Mouse (Mus musculus): ENCODE results near the gene Suclg2. TPM values are rescaled to one million over a fixed set of nuclear protein-coding genes. Genes with fewer than 3 reads are reported as not detected.

Gene Suclg2
- polyA plus RNA-seq (2015; fragmentation: Nextera tagmentation; extraction: Ambion mirVana) = 104 and 105 TPM in 2 replicates

DNA sequence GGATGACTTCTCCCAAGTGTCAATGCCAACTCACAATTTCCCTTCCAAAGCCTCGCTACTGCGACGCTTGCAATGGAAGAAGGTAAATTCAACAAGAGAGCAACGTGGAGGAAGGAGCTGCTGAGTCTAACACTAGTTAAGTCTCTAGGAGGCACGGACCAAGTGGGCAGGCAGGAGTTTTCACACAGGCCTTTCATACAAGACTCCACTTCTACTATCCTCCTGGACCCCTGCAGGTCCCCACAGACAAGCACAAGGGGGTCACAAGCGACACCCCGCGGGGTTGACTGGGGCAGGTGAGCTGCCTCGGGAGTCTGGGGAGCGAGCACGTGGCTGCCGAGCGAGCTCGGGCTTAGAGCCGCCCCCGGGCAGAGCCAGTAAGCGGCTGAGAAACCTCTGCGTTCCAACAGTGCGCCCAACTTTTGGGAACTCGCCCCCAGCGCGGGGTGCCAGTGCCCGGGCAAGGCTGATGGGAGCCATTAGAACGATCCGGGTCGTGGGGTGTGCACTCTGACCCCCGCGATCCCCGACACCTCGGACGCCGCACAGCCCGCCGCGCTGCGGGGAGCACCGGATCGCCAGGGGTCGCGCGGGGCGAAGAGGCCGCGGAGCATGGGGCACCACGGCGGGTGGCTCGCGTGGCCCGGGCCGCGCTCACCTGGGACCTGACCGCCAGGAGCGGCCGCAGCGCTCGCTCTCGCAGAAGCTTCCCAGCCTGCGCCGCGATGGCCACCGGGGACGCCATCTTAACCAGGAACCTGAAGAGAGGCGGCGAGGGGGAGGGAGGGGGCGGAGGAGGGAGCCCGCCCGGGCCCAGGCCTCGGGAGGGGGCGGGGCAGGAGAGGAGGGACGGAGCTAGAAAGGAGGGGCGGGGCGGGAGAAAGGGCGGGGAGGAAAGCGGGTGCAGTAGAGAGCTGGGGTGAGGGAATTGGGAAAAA, at the start of gene Suclg2:
Gene Suclg2, minus strand, starts transcription at position 770 of the 938 bp plus-strand sequence.
- no peaks in the 10 kb centered on the region for H3K9me3 ChIP-seq (replicated peaks; ENCODE audit: control insufficient read depth, low read length)
- peak within 1 kb of the TSS; percentile 79 for H3K4me3 ChIP-seq (ENCODE audit: low read length)
- H3K36me3 ChIP-seq (ENCODE audit: control insufficient read depth, insufficient read depth) = no peaks in the 10 kb centered on the region
- H3K27ac ChIP-seq (ENCODE audit: low read length) = peak within 1 kb of the TSS; percentile 64
- peaks cover 18% of the 10 kb centered on the region for H3K4me1 ChIP-seq (ENCODE audit: control insufficient read depth, insufficient read depth, low read length)
- ATAC-seq (replicated peaks; ENCODE audit: extremely low read depth, insufficient read depth, low FRiP score) = peak; percentile 94
- no peaks in the 10 kb centered on the region for H3K27me3 ChIP-seq (ENCODE audit: control insufficient read depth, insufficient read depth, low read length)
- peak within 1 kb of the TSS; percentile 90 for H3K9ac ChIP-seq (ENCODE audit: low read length)
- WGBS = under 1% methylated on average over 64 of the region's 74 CpGs
- H3K4me2 ChIP-seq (ENCODE audit: low read depth, low read length) = peak within 1 kb of the TSS; percentile 95

DNA sequence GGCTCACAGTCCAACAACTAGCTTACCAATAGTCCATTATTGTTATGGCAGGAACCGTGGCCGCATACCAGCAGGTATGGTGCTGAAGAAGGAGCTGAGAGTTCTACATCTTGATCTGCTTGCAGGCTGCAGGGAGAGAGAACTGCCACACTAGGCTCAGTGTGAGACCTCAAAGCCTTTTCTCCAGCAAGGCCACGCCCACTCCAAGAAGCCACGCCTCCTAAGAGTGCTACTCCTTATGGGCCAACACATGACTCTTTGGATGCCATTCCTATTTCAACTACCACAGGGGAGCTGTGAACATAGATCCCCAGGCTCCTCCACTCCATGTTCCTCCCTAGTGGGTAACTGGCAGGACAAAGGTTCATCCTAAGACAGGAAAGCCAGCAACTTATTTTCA, 48.0 kb upstream of the Suclg2 start:
- H3K27ac ChIP-seq (ENCODE audit: low read length) = no peak overlapping the region
- H3K9ac ChIP-seq (ENCODE audit: low read length) = no peak overlapping the region
- 70% methylated on average over 4 of the region's 4 CpGs for WGBS
- H3K4me3 ChIP-seq (ENCODE audit: low read length) = no peak overlapping the region
- H3K4me2 ChIP-seq (ENCODE audit: low read depth, low read length) = no peak overlapping the region
- H3K9me3 ChIP-seq (replicated peaks; ENCODE audit: control insufficient read depth, low read length) = no peaks in the 10 kb centered on the region
- no peaks in the 10 kb centered on the region for H3K4me1 ChIP-seq (ENCODE audit: control insufficient read depth, insufficient read depth, low read length)
- no peaks in the 10 kb centered on the region for H3K36me3 ChIP-seq (ENCODE audit: control insufficient read depth, insufficient read depth)
- no peak for ATAC-seq (replicated peaks; ENCODE audit: extremely low read depth, insufficient read depth, low FRiP score)
- H3K27me3 ChIP-seq (ENCODE audit: control insufficient read depth, insufficient read depth, low read length) = no peaks in the 10 kb centered on the region

- H3K27me3 ChIP-seq (ENCODE audit: control insufficient read depth, insufficient read depth, low read length) = no peaks in the 10 kb centered on the region
- no peak for ATAC-seq (replicated peaks; ENCODE audit: extremely low read depth, insufficient read depth, low FRiP score)
- H3K4me1 ChIP-seq (ENCODE audit: control insufficient read depth, insufficient read depth, low read length) = no peaks in the 10 kb centered on the region
- H3K27ac ChIP-seq (ENCODE audit: low read length) = no peak overlapping the region
- H3K4me2 ChIP-seq (ENCODE audit: low read depth, low read length) = no peak overlapping the region
- H3K9ac ChIP-seq (ENCODE audit: low read length) = no peak overlapping the region
- 75% methylated on average over 10 of the region's 10 CpGs for WGBS
- H3K4me3 ChIP-seq (ENCODE audit: low read length) = no peak overlapping the region
- H3K36me3 ChIP-seq (ENCODE audit: control insufficient read depth, insufficient read depth) = no peaks in the 10 kb centered on the region
- H3K9me3 ChIP-seq (replicated peaks; ENCODE audit: control insufficient read depth, low read length) = no peaks in the 10 kb centered on the region
Observed at GRCm38 (mm10) chr6:95759558-95760172, 41.1 kb upstream of the Suclg2 start.

- H3K9me3 ChIP-seq (replicated peaks; ENCODE audit: control insufficient read depth, low read length) = no peaks in the 10 kb centered on the region
- no peak for ATAC-seq (replicated peaks; ENCODE audit: extremely low read depth, insufficient read depth, low FRiP score)
- H3K4me3 ChIP-seq (ENCODE audit: low read length) = no peak overlapping the region
- H3K27ac ChIP-seq (ENCODE audit: low read length) = no peak overlapping the region
- H3K4me2 ChIP-seq (ENCODE audit: low read depth, low read length) = no peak overlapping the region
- WGBS = 68% methylated on average over 4 of the region's 4 CpGs
- H3K36me3 ChIP-seq (ENCODE audit: control insufficient read depth, insufficient read depth) = no peaks in the 10 kb centered on the region
- H3K9ac ChIP-seq (ENCODE audit: low read length) = no peak overlapping the region
- no peaks in the 10 kb centered on the region for H3K4me1 ChIP-seq (ENCODE audit: control insufficient read depth, insufficient read depth, low read length)
- no peaks in the 10 kb centered on the region for H3K27me3 ChIP-seq (ENCODE audit: control insufficient read depth, insufficient read depth, low read length)
Observed at GRCm38 (mm10) chr6:95742378-95742777, 23.8 kb upstream of the Suclg2 start.

DNA sequence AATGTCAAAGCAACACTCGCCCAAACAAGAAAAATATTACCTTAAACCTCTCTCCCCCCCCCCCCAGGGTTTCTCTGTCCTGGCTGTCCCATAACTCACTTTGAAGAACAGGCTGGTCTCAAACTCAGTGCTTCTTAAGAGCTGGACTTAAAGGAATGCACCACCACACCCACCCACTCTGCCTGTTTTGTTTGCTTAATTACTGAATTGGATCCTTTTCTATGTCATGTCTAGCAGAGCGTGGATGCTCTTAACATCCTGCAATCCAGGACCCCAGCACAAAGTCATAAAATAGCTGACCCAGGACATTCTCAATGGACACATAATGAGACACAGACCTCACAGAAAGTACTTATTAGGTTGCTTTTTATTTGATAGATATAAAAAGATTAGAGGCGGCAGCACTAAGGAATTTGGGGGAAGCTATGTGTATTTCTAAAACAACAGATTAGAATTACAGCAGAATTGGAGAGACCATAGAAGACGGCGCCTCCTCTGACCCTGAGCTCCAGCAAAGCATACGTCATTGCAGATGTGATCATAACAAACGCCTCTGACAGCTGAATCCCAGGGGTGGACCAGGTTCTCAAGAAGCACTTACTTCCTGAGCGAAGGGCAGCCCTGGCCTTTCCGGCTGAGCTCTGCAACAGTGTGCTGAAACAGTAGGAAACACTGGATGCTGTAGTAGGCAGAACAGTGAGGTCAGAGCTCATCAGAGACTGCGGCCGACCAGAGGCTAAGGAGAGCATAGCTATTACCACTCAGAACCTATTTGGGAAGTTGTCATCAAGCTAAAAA, 13.2 kb upstream of the Suclg2 start:
- H3K4me1 ChIP-seq (ENCODE audit: control insufficient read depth, insufficient read depth, low read length) = no peaks in the 10 kb centered on the region
- H3K36me3 ChIP-seq (ENCODE audit: control insufficient read depth, insufficient read depth) = no peaks in the 10 kb centered on the region
- no peak overlapping the region for H3K9ac ChIP-seq (ENCODE audit: low read length)
- 57% methylated on average over 11 of the region's 11 CpGs for WGBS
- no peak overlapping the region for H3K4me2 ChIP-seq (ENCODE audit: low read depth, low read length)
- H3K9me3 ChIP-seq (replicated peaks; ENCODE audit: control insufficient read depth, low read length) = 0 out of 2 replicates have a peak, but pooled peaks cover 2% of the 10 kb centered on the region
- H3K4me3 ChIP-seq (ENCODE audit: low read length) = no peak overlapping the region
- H3K27ac ChIP-seq (ENCODE audit: low read length) = no peak overlapping the region
- no peaks in the 10 kb centered on the region for H3K27me3 ChIP-seq (ENCODE audit: control insufficient read depth, insufficient read depth, low read length)
- no peak for ATAC-seq (replicated peaks; ENCODE audit: extremely low read depth, insufficient read depth, low FRiP score)

DNA sequence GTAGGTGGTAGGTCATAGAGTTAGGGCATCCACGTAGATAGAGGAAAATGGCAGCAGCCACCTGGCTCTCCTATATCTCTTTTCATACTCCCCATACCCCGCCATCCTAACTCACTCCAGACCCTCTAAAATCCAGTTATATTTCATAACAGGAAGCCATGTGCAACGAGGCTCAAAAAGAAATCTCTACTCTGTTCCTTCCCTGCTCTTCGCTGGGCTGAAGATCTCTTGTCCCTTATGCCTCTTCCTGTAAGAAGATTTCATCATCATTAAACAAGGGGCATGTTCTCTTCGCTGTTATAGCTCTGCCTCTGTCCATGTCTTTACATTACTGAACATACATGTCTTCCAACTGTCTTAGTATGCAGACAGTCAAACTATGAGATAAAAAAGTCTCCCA, 10.8 kb upstream of the Suclg2 start:
- no peak for ATAC-seq (replicated peaks; ENCODE audit: extremely low read depth, insufficient read depth, low FRiP score)
- Histone ChIP-seq H3K4me2 (ENCODE audit: low read depth, low read length) (no peak overlapping the region), H3K4me1 (ENCODE audit: control insufficient read depth, insufficient read depth, low read length) (no peaks in the 10 kb centered on the region), H3K9me3 (replicated peaks; ENCODE audit: control insufficient read depth, low read length) (0 out of 2 replicates have a peak, but pooled peaks cover 2% of the 10 kb centered on the region), H3K9ac (ENCODE audit: low read length) (no peak overlapping the region), H3K27ac (ENCODE audit: low read length) (no peak overlapping the region), H3K4me3 (ENCODE audit: low read length) (no peak overlapping the region), H3K36me3 (ENCODE audit: control insufficient read depth, insufficient read depth) (no peaks in the 10 kb centered on the region), H3K27me3 (ENCODE audit: control insufficient read depth, insufficient read depth, low read length) (no peaks in the 10 kb centered on the region)
- 77% methylated on average over 5 of the region's 5 CpGs for WGBS

DNA sequence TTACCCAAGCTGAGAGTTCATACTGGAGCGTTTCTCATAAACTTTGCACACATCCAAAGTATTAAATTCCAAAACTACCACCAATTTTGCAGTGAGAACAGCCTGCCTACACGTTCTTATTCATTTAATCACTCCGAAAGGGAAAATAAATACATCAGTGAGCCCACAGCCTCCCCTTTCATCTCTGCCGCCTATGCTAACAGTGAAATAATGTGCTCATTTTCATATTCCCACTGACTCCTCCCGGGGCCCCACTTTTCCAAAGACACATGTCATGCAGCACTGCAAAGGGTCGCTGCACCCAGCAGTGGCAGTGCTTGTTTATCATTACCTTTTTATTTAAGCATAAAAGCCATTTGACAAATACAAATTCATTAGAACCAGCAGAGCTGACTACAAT, 6.7 kb upstream of the Suclg2 start:
- Histone ChIP-seq H3K9ac (ENCODE audit: low read length) (no peak overlapping the region), H3K27me3 (ENCODE audit: control insufficient read depth, insufficient read depth, low read length) (no peaks in the 10 kb centered on the region), H3K27ac (ENCODE audit: low read length) (no peak overlapping the region), H3K4me1 (ENCODE audit: control insufficient read depth, insufficient read depth, low read length) (peaks cover 4% of the 10 kb centered on the region; the same call in 1 of the 2 replicates), H3K9me3 (replicated peaks; ENCODE audit: control insufficient read depth, low read length) (no peaks in the 10 kb centered on the region), H3K36me3 (ENCODE audit: control insufficient read depth, insufficient read depth) (no peaks in the 10 kb centered on the region), H3K4me3 (ENCODE audit: low read length) (no peak overlapping the region), H3K4me2 (ENCODE audit: low read depth, low read length) (no peak overlapping the region)
- no peak for ATAC-seq (replicated peaks; ENCODE audit: extremely low read depth, insufficient read depth, low FRiP score)
- WGBS = 74% methylated on average over 6 of the region's 6 CpGs

DNA sequence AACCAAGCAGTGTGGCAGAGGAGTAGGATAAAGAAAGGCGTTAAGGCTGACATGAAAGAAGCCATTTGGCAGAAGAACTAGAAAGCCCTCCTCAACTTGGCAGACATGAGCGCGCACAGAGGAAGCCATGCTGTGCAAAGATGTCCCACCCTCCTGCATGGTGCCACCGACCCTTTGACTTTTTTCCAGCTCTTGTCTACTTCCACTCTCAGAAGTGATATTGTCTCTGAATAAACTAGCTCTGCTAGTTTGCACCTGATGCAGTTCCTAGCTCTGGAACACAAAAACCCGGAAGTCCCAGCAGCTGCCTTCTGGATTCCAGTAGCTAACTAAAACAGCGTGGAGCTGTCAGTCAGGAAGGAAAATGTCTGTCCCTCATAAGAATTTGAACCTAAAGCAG, 4.8 kb upstream of the Suclg2 start:
- Histone ChIP-seq H3K4me2 (ENCODE audit: low read depth, low read length) (no peak overlapping the region), H3K4me1 (ENCODE audit: control insufficient read depth, insufficient read depth, low read length) (peaks cover 9% of the 10 kb centered on the region)
- 82% methylated on average over 6 of the region's 6 CpGs for WGBS

More for the DNA sequence above, 4.8 kb upstream of the Suclg2 start:
- ATAC-seq (replicated peaks; ENCODE audit: extremely low read depth, insufficient read depth, low FRiP score) = no peak
- Histone ChIP-seq H3K27ac (ENCODE audit: low read length) (no peak overlapping the region), H3K4me3 (ENCODE audit: low read length) (no peak overlapping the region), H3K27me3 (ENCODE audit: control insufficient read depth, insufficient read depth, low read length) (no peaks in the 10 kb centered on the region), H3K36me3 (ENCODE audit: control insufficient read depth, insufficient read depth) (no peaks in the 10 kb centered on the region), H3K9me3 (replicated peaks; ENCODE audit: control insufficient read depth, low read length) (no peaks in the 10 kb centered on the region), H3K9ac (ENCODE audit: low read length) (no peak overlapping the region)
